Mouse (Mus musculus): Measurements from ENCODE around the gene Islr. TPM values are rescaled to one million over a fixed set of nuclear protein-coding genes. Genes with fewer than 3 reads are reported as not detected.
"Not testable (repeated sequence)": the region's sequence is repeated elsewhere in the genome, so short reads cannot be mapped to it uniquely, and the experiment has no call there.

Gene Islr
- 54.0 and 60.4 TPM in 2 replicates for polyA plus RNA-seq (2015; fragmentation: Nextera tagmentation; extraction: Ambion mirVana)

- peak; percentile 54; the same call in 1 of the 2 replicates for TF ChIP-seq CTCF (IDR thresholded peaks at IDR 0.05; ENCODE audit: low read depth)
- DNase-seq (ENCODE audit: low spot score) (peak; percentile 94), ATAC-seq (replicated peaks; ENCODE audit: low FRiP score, low read depth) (peak; percentile 66; the same call in 1 of the 2 replicates)
- peaks cover 49% of the 10 kb centered on the region for H3K27me3 ChIP-seq (ENCODE audit: insufficient read depth, low read length)
- no peak within 1 kb of the TSS for H3K9ac ChIP-seq (ENCODE audit: low read depth, low read length)
- 4% methylated on average over 42 of the region's 42 CpGs for WGBS
- H3K27ac ChIP-seq = no peak within 1 kb of the TSS
- no peaks in the 10 kb centered on the region for H3K36me3 ChIP-seq (ENCODE audit: insufficient read depth, low read length)
- peak within 1 kb of the TSS; percentile 58 for H3K4me2 ChIP-seq (ENCODE audit: low read length)
- peak within 1 kb of the TSS; percentile 32 for H3K4me3 ChIP-seq (replicated peaks; ENCODE audit: low read depth, low read length)
- peaks cover 5% of the 10 kb centered on the region; the same call in 1 of the 2 replicates for H3K4me1 ChIP-seq (replicated peaks; ENCODE audit: insufficient read depth, low read length)
- no peaks in the 10 kb centered on the region for H3K9me3 ChIP-seq (replicated peaks; ENCODE audit: low read length)
These were observed at the start of gene Islr, which contains the start of gene Islr2 for GRCm38 (mm10) chr9:58203516-58204447. TSS of gene Islr (minus strand) at chr9:58204306. TSS of gene Islr2 (minus strand) at chr9:58204319.

GRCm38 (mm10) chr9:58253805-58254122 is 49.7 kb upstream of the Islr start:
- peaks cover 11% of the 10 kb centered on the region; the same call in 1 of the 2 replicates for H3K36me3 ChIP-seq (ENCODE audit: insufficient read depth, low read length)
- not testable (repeated sequence) for H3K27ac ChIP-seq; DNase-seq (ENCODE audit: low spot score); H3K9me3 ChIP-seq (replicated peaks; ENCODE audit: low read length); ATAC-seq (replicated peaks; ENCODE audit: low FRiP score, low read depth); H3K27me3 ChIP-seq (ENCODE audit: insufficient read depth, low read length); H3K4me1 ChIP-seq (replicated peaks; ENCODE audit: insufficient read depth, low read length)
- WGBS = 65% methylated on average over 5 of the region's 5 CpGs
- H3K9ac ChIP-seq (ENCODE audit: low read depth, low read length) = peak overlapping the region; percentile 80
- peak overlapping the region; percentile 67 for H3K4me3 ChIP-seq (replicated peaks; ENCODE audit: low read depth, low read length)
- peak overlapping the region; percentile 82 for H3K4me2 ChIP-seq (ENCODE audit: low read length)

GRCm38 (mm10) chr9:58253033-58253804 is 49.1 kb upstream of the Islr start, which contains the start of gene Stoml1:
TSS of gene Stoml1 (plus strand) at chr9:58253164.
- peaks cover 8% of the 10 kb centered on the region; the same call in 1 of the 2 replicates for H3K36me3 ChIP-seq (ENCODE audit: insufficient read depth, low read length)
- H3K4me3 ChIP-seq (replicated peaks; ENCODE audit: low read depth, low read length) = peak within 1 kb of the TSS; percentile 67
- no peaks in the 10 kb centered on the region for H3K9me3 ChIP-seq (replicated peaks; ENCODE audit: low read length)
- H3K27ac ChIP-seq = peak within 1 kb of the TSS; percentile 71; the same call in 1 of the 2 replicates
- peak; percentile 91 for TF ChIP-seq CTCF (IDR thresholded peaks at IDR 0.05; ENCODE audit: low read depth)
- peak; percentile 97 for ATAC-seq (replicated peaks; ENCODE audit: low FRiP score, low read depth)
- H3K9ac ChIP-seq (ENCODE audit: low read depth, low read length) = peak within 1 kb of the TSS; percentile 80
- peaks cover 12% of the 10 kb centered on the region; the same call in 1 of the 2 replicates for H3K4me1 ChIP-seq (replicated peaks; ENCODE audit: insufficient read depth, low read length)
- peak; percentile 99 for DNase-seq (ENCODE audit: low spot score)
- peak within 1 kb of the TSS; percentile 82 for H3K4me2 ChIP-seq (ENCODE audit: low read length)
- no peaks in the 10 kb centered on the region for H3K27me3 ChIP-seq (ENCODE audit: insufficient read depth, low read length)
- under 1% methylated on average over 31 of the region's 31 CpGs for WGBS

GRCm38 (mm10) chr9:58250730-58251129 is 46.6 kb upstream of the Islr start:
- Histone ChIP-seq H3K4me1 (replicated peaks; ENCODE audit: insufficient read depth, low read length) (peaks cover 28% of the 10 kb centered on the region), H3K27ac (peak overlapping the region; percentile 82)
- 100% methylated on average over 1 of the region's 1 CpGs for WGBS
- H3K36me3 ChIP-seq (ENCODE audit: insufficient read depth, low read length); H3K4me2 ChIP-seq (ENCODE audit: low read length); H3K27me3 ChIP-seq (ENCODE audit: insufficient read depth, low read length); H3K9me3 ChIP-seq (replicated peaks; ENCODE audit: low read length); ATAC-seq (replicated peaks; ENCODE audit: low FRiP score, low read depth); H3K4me3 ChIP-seq (replicated peaks; ENCODE audit: low read depth, low read length); DNase-seq (ENCODE audit: low spot score); H3K9ac ChIP-seq (ENCODE audit: low read depth, low read length): not testable (repeated sequence)

- H3K27me3 ChIP-seq (ENCODE audit: insufficient read depth, low read length) = no peaks in the 10 kb centered on the region
- H3K4me1 ChIP-seq (replicated peaks; ENCODE audit: insufficient read depth, low read length) = peaks cover 28% of the 10 kb centered on the region
- TF ChIP-seq CTCF (IDR thresholded peaks at IDR 0.05; ENCODE audit: low read depth) = no peak
- no peak overlapping the region for H3K4me3 ChIP-seq (replicated peaks; ENCODE audit: low read depth, low read length)
- no peaks in the 10 kb centered on the region for H3K36me3 ChIP-seq (ENCODE audit: insufficient read depth, low read length)
- H3K27ac ChIP-seq = peak overlapping the region; percentile 82
- H3K9ac ChIP-seq (ENCODE audit: low read depth, low read length) = peak overlapping the region; percentile 67; the same call in 1 of the 2 replicates
- DNase-seq (ENCODE audit: low spot score) = no peak
- H3K4me2 ChIP-seq (ENCODE audit: low read length) = peak overlapping the region; percentile 77
- no peak for ATAC-seq (replicated peaks; ENCODE audit: low FRiP score, low read depth)
- no peaks in the 10 kb centered on the region for H3K9me3 ChIP-seq (replicated peaks; ENCODE audit: low read length)
- 68% methylated on average over 8 of the region's 8 CpGs for WGBS
These were observed 46.2 kb upstream of the Islr start for GRCm38 (mm10) chr9:58250322-58250721.

Data from kidney, postnatal 0 days (tissue).